Mouse (Mus musculus): ENCODE measurements around the gene Mfsd14a.

Mfsd14a gene

DNA sequence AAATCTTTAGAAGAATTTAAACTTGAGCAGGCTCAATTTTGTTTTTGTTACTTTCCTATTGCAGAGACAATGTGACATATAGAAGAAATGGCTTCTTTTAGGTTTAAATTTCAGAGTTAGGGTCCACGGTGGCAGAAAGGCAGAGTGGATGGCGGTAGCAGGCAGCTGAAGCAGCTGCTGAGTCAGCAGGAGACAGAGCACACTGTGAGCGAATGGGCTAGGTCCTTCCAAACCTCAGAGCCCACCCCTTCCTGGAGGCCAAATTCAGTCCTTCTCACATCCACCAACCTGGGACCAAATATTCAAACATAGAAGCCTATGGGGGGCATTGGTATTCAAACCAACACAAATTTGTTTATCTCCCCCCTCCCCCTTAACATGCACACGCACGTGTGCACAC, 60.7 kb downstream of the Mfsd14a start:
- Histone ChIP-seq H3K4me1 (replicated peaks; ENCODE audit: low read depth, low read length) (peaks cover 42% of the 10 kb centered on the region), H3K9me3 (ENCODE audit: low read length) (no peaks in the 10 kb centered on the region), H3K4me3 (replicated peaks; ENCODE audit: low read length) (no peak overlapping the region), H3K36me3 (ENCODE audit: insufficient read depth, low read length) (peaks cover 13% of the 10 kb centered on the region), H3K27me3 (ENCODE audit: insufficient read depth, low read length) (no peaks in the 10 kb centered on the region)
- TF ChIP-seq POU5F1 (IDR thresholded peaks at IDR 0.05; ENCODE audit: borderline replicate concordance, low read length), result no peak
- TF ChIP-seq NANOG (IDR thresholded peaks at IDR 0.05; ENCODE audit: borderline replicate concordance, low read length), result no peak
- no peak for TF ChIP-seq CTCF (conservative IDR thresholded peaks at IDR 0.05; ENCODE audit: low read length)

GRCm38 (mm10) chr3:116601005-116601404, 61.5 kb downstream of the Mfsd14a start:
- peaks cover 11% of the 10 kb centered on the region for H3K36me3 ChIP-seq (ENCODE audit: insufficient read depth, low read length)
- H3K4me1 ChIP-seq (replicated peaks; ENCODE audit: low read depth, low read length), result peaks cover 50% of the 10 kb centered on the region
- no peaks in the 10 kb centered on the region for H3K9me3 ChIP-seq (ENCODE audit: low read length)
- no peak for TF ChIP-seq CTCF (conservative IDR thresholded peaks at IDR 0.05; ENCODE audit: low read length)
- TF ChIP-seq POU5F1 (IDR thresholded peaks at IDR 0.05; ENCODE audit: borderline replicate concordance, low read length), result no peak
- no peak for TF ChIP-seq NANOG (IDR thresholded peaks at IDR 0.05; ENCODE audit: borderline replicate concordance, low read length)
- no peak overlapping the region for H3K4me3 ChIP-seq (replicated peaks; ENCODE audit: low read length)
- no peaks in the 10 kb centered on the region for H3K27me3 ChIP-seq (ENCODE audit: insufficient read depth, low read length)

GRCm38 (mm10) chr3:116599705-116600104, 62.8 kb downstream of the Mfsd14a start:
- H3K27me3 ChIP-seq (ENCODE audit: insufficient read depth, low read length), result no peaks in the 10 kb centered on the region
- TF ChIP-seq NANOG (IDR thresholded peaks at IDR 0.05; ENCODE audit: borderline replicate concordance, low read length) (no peak), POU5F1 (IDR thresholded peaks at IDR 0.05; ENCODE audit: borderline replicate concordance, low read length) (no peak), CTCF (conservative IDR thresholded peaks at IDR 0.05; ENCODE audit: low read length) (no peak)
- H3K4me1 ChIP-seq (replicated peaks; ENCODE audit: low read depth, low read length), result peaks cover 55% of the 10 kb centered on the region
- H3K9me3 ChIP-seq (ENCODE audit: low read length), result no peaks in the 10 kb centered on the region
- H3K36me3 ChIP-seq (ENCODE audit: insufficient read depth, low read length), result peaks cover 9% of the 10 kb centered on the region
- no peak overlapping the region for H3K4me3 ChIP-seq (replicated peaks; ENCODE audit: low read length)

DNA sequence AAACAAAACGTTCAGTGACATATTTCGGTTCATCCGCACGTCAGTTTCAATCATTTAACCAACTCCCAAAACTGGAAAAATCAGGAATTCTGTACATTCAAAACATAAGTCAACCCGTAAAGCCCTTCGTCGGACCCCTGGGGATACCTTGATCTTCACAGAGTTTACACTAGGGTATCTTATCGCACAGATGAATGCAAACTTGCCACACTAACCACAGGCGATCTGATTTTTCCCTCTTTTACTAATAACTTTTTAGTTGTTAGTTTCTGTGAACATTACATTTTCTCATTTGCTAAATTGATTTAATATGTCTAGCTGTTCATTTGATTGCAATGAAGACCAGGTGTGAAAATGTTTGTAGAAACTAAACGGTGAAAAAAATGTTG, 66.9 kb downstream of the Mfsd14a start:
- H3K4me3 ChIP-seq (replicated peaks; ENCODE audit: low read length), result peak overlapping the region; percentile 97
- H3K4me1 ChIP-seq (replicated peaks; ENCODE audit: low read depth, low read length), result peaks cover 51% of the 10 kb centered on the region
- H3K9me3 ChIP-seq (ENCODE audit: low read length), result no peaks in the 10 kb centered on the region
- TF ChIP-seq CTCF (conservative IDR thresholded peaks at IDR 0.05; ENCODE audit: low read length) (no peak), POU5F1 (IDR thresholded peaks at IDR 0.05; ENCODE audit: borderline replicate concordance, low read length) (no peak), NANOG (IDR thresholded peaks at IDR 0.05; ENCODE audit: borderline replicate concordance, low read length) (no peak)
- no peaks in the 10 kb centered on the region for H3K27me3 ChIP-seq (ENCODE audit: insufficient read depth, low read length)
- H3K36me3 ChIP-seq (ENCODE audit: insufficient read depth, low read length), result peaks cover 19% of the 10 kb centered on the region

- Histone ChIP-seq H3K27me3 (ENCODE audit: insufficient read depth, low read length) (no peaks in the 10 kb centered on the region), H3K4me3 (replicated peaks; ENCODE audit: low read length) (peak within 1 kb of the TSS; percentile 97), H3K4me1 (replicated peaks; ENCODE audit: low read depth, low read length) (peaks cover 51% of the 10 kb centered on the region), H3K36me3 (ENCODE audit: insufficient read depth, low read length) (peaks cover 26% of the 10 kb centered on the region), H3K9me3 (ENCODE audit: low read length) (no peaks in the 10 kb centered on the region)
- no peak for TF ChIP-seq NANOG (IDR thresholded peaks at IDR 0.05; ENCODE audit: borderline replicate concordance, low read length)
- no peak for TF ChIP-seq POU5F1 (IDR thresholded peaks at IDR 0.05; ENCODE audit: borderline replicate concordance, low read length)
Observed at GRCm38 (mm10) chr3:116594728-116595602, 67.5 kb downstream of the Mfsd14a start, which contains the start of gene Sass6. Gene Sass6 (plus strand): TSS chr3:116594982.

GRCm38 (mm10) chr3:116594076-116594727, 68.3 kb downstream of the Mfsd14a start:
- no peaks in the 10 kb centered on the region for H3K27me3 ChIP-seq (ENCODE audit: insufficient read depth, low read length)
- H3K36me3 ChIP-seq (ENCODE audit: insufficient read depth, low read length), result peaks cover 32% of the 10 kb centered on the region
- peaks cover 46% of the 10 kb centered on the region for H3K4me1 ChIP-seq (replicated peaks; ENCODE audit: low read depth, low read length)
- peak overlapping the region; percentile 97 for H3K4me3 ChIP-seq (replicated peaks; ENCODE audit: low read length)
- no peak for TF ChIP-seq POU5F1 (IDR thresholded peaks at IDR 0.05; ENCODE audit: borderline replicate concordance, low read length)
- no peak for TF ChIP-seq CTCF (conservative IDR thresholded peaks at IDR 0.05; ENCODE audit: low read length)
- no peak for TF ChIP-seq NANOG (IDR thresholded peaks at IDR 0.05; ENCODE audit: borderline replicate concordance, low read length)
- no peaks in the 10 kb centered on the region for H3K9me3 ChIP-seq (ENCODE audit: low read length)

GRCm38 (mm10) chr3:116582201-116582600, 80.3 kb downstream of the Mfsd14a start:
- H3K9me3 ChIP-seq (ENCODE audit: low read length), result no peaks in the 10 kb centered on the region
- H3K4me3 ChIP-seq (replicated peaks; ENCODE audit: low read length), result no peak overlapping the region
- peaks cover 70% of the 10 kb centered on the region for H3K36me3 ChIP-seq (ENCODE audit: insufficient read depth, low read length)
- H3K4me1 ChIP-seq (replicated peaks; ENCODE audit: low read depth, low read length), result peaks cover 11% of the 10 kb centered on the region
- TF ChIP-seq NANOG (IDR thresholded peaks at IDR 0.05; ENCODE audit: borderline replicate concordance, low read length) (no peak), CTCF (conservative IDR thresholded peaks at IDR 0.05; ENCODE audit: low read length) (no peak), POU5F1 (IDR thresholded peaks at IDR 0.05; ENCODE audit: borderline replicate concordance, low read length) (no peak)
- no peaks in the 10 kb centered on the region for H3K27me3 ChIP-seq (ENCODE audit: insufficient read depth, low read length)

Data from E14TG2a.4 (cell line).